Mouse (Mus musculus): ENCODE results near the gene Akt1.

- TF ChIP-seq POLR2A (IDR thresholded peaks at IDR 0.05; ENCODE audit: low read depth, low read length) (no peak), CTCF (IDR thresholded peaks at IDR 0.05; ENCODE audit: extremely low read depth, insufficient read depth, insufficient read length, insufficient replicate concordance) (no peak)
Observed at GRCm38 (mm10) chr12:112630029-112630428, 44.7 kb downstream of the Akt1 start.
